Mouse (Mus musculus): ENCODE data around the gene Sephs2.

DNA sequence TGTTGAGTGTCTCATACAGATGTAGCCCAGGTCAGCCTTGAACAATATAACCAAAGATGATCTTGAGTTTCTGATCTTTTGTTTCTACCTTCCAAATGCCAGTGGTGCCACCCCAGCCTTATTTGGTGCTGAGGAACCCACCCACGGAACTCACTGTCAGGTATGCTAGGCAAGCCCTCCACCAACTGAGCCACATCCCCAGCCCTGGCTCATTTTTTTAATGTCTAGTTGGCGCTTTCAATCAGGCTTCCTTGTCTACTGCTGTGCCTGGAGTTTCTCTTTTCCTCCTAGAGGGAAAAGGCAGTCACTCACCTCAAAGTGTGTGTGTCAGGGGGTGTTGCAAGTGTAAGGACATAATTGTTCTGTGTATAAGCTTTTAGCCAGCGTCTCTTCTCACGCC, 2.8 kb downstream of the Sephs2 start:
- TF ChIP-seq CTCF (IDR thresholded peaks at IDR 0.05; ENCODE audit: borderline replicate concordance, insufficient read depth, low read length) = no peak
- TF ChIP-seq POLR2A (IDR thresholded peaks at IDR 0.05; ENCODE audit: low read depth, low read length) = no peak
